Mouse (Mus musculus): ENCODE data around the gene Gm13278. TPM values are rescaled to one million over a fixed set of nuclear protein-coding genes. Genes with fewer than 3 reads are reported as not detected.
"Not testable (repeated sequence)": the region's sequence is repeated elsewhere in the genome, so short reads cannot be mapped to it uniquely, and the experiment has no call there.

Gene Gm13278
- polyA plus RNA-seq, 1 experiment from 2014 or later, result not detected

- H3K27ac ChIP-seq (ENCODE audit: low read depth, low read length); H3K36me3 ChIP-seq (ENCODE audit: control insufficient read depth, insufficient read depth, low read length); H3K4me3 ChIP-seq (ENCODE audit: low read depth, low read length); H3K9me3 ChIP-seq (replicated peaks; ENCODE audit: control insufficient read depth, low read length); H3K27me3 ChIP-seq (ENCODE audit: control insufficient read depth, insufficient read depth, low read length); ATAC-seq (replicated peaks; ENCODE audit: insufficient number of reproducible peaks, low FRiP score, low TSS enrichment); H3K4me1 ChIP-seq (ENCODE audit: control insufficient read depth, insufficient read depth, low read length); H3K9ac ChIP-seq (ENCODE audit: low read depth, low read length): not testable (repeated sequence)
- H3K4me2 ChIP-seq, result peak within 1 kb of the TSS; percentile 32; the same call in 1 of the 2 replicates
- WGBS (ENCODE audit: insufficient replicate concordance), result no CpG with 5 or more reads among the region's 8 CpGs
These were observed 13.9 kb downstream of the Gm13278 start, which contains the start of gene Gm13288 for GRCm38 (mm10) chr4:88805231-88805630. Gene Gm13288 (plus strand): TSS chr4:88805531.

DNA sequence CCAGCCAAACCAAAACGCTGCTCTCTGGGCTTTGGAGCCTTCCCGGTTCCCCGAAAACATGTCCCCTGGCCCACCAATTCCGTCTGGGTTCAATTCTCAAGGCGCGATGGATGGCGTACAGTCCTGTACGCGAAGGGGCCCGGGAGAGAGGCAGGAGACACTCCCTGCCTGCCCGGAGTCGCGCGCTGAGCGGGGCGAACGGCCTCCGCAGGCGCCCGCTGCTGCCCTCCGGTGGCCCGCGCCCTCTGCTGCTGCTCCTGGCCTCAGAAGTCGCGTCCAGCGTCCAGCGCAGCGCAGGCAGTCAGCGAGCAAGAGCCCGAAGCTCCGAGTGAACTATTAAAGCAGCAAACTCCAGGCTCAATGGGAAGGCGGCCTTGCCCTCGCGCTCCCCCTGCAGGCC, 14.4 kb downstream of the Gm13278 start:
- not testable (repeated sequence) for H3K9ac ChIP-seq (ENCODE audit: low read depth, low read length); ATAC-seq (replicated peaks; ENCODE audit: insufficient number of reproducible peaks, low FRiP score, low TSS enrichment); H3K36me3 ChIP-seq (ENCODE audit: control insufficient read depth, insufficient read depth, low read length); H3K27ac ChIP-seq (ENCODE audit: low read depth, low read length); H3K27me3 ChIP-seq (ENCODE audit: control insufficient read depth, insufficient read depth, low read length); H3K4me1 ChIP-seq (ENCODE audit: control insufficient read depth, insufficient read depth, low read length); H3K9me3 ChIP-seq (replicated peaks; ENCODE audit: control insufficient read depth, low read length); H3K4me3 ChIP-seq (ENCODE audit: low read depth, low read length)
- WGBS (ENCODE audit: insufficient replicate concordance), result 1% methylated on average over 10 of the region's 34 CpGs
- H3K4me2 ChIP-seq, result peak overlapping the region; percentile 32; the same call in 1 of the 2 replicates

DNA sequence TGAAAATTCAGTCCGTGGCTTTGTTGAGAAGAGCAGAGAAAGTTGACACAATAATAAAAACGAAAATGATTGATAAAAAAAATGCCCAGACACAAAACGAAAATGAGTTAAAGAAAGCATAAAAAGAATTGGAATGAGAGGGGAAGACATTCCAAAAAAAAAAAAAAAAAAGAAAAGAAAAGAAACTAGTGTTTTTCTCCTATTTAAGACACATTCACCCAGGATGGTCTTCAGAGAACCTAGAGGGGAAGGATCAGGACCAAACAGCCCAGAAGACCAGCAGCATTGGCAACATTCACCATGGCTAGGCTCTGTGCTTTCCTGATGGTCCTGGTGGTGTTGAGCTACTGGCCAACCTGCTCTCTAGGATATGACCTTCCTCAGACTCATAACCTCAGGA, 24.6 kb downstream of the Gm13278 start, which contains the start of gene Ifna7:
TSS of gene Ifna7 (plus strand) at position 301 of the 400 bp plus-strand sequence.
- WGBS (ENCODE audit: insufficient replicate concordance), result 52% methylated on average over 3 of the region's 3 CpGs
- H3K4me1 ChIP-seq (ENCODE audit: control insufficient read depth, insufficient read depth, low read length), result no peaks in the 10 kb centered on the region
- no peak for ATAC-seq (replicated peaks; ENCODE audit: insufficient number of reproducible peaks, low FRiP score, low TSS enrichment)
- no peak within 1 kb of the TSS for H3K4me3 ChIP-seq (ENCODE audit: low read depth, low read length)
- no peak within 1 kb of the TSS for H3K4me2 ChIP-seq
- no peaks in the 10 kb centered on the region for H3K36me3 ChIP-seq (ENCODE audit: control insufficient read depth, insufficient read depth, low read length)
- no peak within 1 kb of the TSS for H3K9ac ChIP-seq (ENCODE audit: low read depth, low read length)
- no peak within 1 kb of the TSS for H3K27ac ChIP-seq (ENCODE audit: low read depth, low read length)
- H3K27me3 ChIP-seq (ENCODE audit: control insufficient read depth, insufficient read depth, low read length), result no peaks in the 10 kb centered on the region
- no peaks in the 10 kb centered on the region for H3K9me3 ChIP-seq (replicated peaks; ENCODE audit: control insufficient read depth, low read length)

DNA sequence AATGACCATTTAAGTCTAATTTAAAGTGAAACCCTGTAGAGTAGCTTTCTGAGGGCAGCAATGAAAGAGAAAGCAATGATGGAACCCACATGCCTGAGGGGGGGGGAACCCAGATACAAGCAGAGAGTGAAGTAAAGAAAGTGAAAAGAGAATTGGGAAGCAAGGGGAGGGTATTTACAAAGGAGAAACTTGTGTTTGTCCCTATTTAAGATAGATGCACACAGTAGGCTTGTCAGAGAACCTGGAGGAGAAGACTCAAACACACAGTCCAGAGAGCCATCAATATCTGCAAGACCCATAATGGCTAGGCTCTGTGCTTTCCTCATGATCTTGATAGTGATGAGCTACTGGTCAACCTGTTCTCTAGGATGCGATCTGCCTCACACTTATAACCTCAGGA, 28.3 kb downstream of the Gm13278 start, which contains the start of gene Ifna11:
TSS of gene Ifna11 (plus strand) at position 301 of the 400 bp plus-strand sequence.
- H3K4me3 ChIP-seq (ENCODE audit: low read depth, low read length), result no peak within 1 kb of the TSS
- H3K9me3 ChIP-seq (replicated peaks; ENCODE audit: control insufficient read depth, low read length), result no peaks in the 10 kb centered on the region
- H3K27ac ChIP-seq (ENCODE audit: low read depth, low read length), result no peak within 1 kb of the TSS
- no peak within 1 kb of the TSS for H3K9ac ChIP-seq (ENCODE audit: low read depth, low read length)
- no peak for ATAC-seq (replicated peaks; ENCODE audit: insufficient number of reproducible peaks, low FRiP score, low TSS enrichment)
- H3K36me3 ChIP-seq (ENCODE audit: control insufficient read depth, insufficient read depth, low read length), result no peaks in the 10 kb centered on the region
- H3K4me2 ChIP-seq, result no peak within 1 kb of the TSS
- H3K27me3 ChIP-seq (ENCODE audit: control insufficient read depth, insufficient read depth, low read length), result no peaks in the 10 kb centered on the region
- WGBS (ENCODE audit: insufficient replicate concordance), result 72% methylated on average over 1 of the region's 1 CpGs
- H3K4me1 ChIP-seq (ENCODE audit: control insufficient read depth, insufficient read depth, low read length), result no peaks in the 10 kb centered on the region

DNA sequence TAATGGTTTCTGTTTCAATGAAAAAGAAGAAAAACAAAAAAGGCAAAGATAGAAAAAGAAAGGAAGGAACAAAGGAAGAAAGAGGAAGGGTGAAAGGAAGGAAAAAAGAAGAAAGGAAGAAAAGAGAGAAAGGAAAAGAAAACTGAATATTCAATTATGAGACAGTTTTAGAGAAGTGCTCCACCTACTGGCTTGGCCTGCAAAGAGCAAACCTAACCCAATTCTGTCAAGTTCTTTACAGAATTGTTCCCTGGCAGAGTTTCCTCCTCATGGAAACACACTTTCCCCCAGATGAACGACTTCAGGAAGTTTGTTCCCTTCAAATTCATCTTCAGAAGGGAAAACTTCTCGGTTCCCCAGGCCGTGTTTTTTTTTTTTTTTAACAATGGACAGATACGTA, 31.6 kb downstream of the Gm13278 start:
- ATAC-seq (replicated peaks; ENCODE audit: insufficient number of reproducible peaks, low FRiP score, low TSS enrichment), result no peak
- Histone ChIP-seq H3K9me3 (replicated peaks; ENCODE audit: control insufficient read depth, low read length) (no peaks in the 10 kb centered on the region), H3K4me3 (ENCODE audit: low read depth, low read length) (no peak overlapping the region), H3K9ac (ENCODE audit: low read depth, low read length) (no peak overlapping the region), H3K4me1 (ENCODE audit: control insufficient read depth, insufficient read depth, low read length) (no peaks in the 10 kb centered on the region), H3K36me3 (ENCODE audit: control insufficient read depth, insufficient read depth, low read length) (no peaks in the 10 kb centered on the region), H3K27me3 (ENCODE audit: control insufficient read depth, insufficient read depth, low read length) (no peaks in the 10 kb centered on the region), H3K4me2 (no peak overlapping the region), H3K27ac (ENCODE audit: low read depth, low read length) (no peak overlapping the region)
- WGBS (ENCODE audit: insufficient replicate concordance), result 22% methylated on average over 4 of the region's 4 CpGs

- H3K27ac ChIP-seq (ENCODE audit: low read depth, low read length); H3K36me3 ChIP-seq (ENCODE audit: control insufficient read depth, insufficient read depth, low read length); ATAC-seq (replicated peaks; ENCODE audit: insufficient number of reproducible peaks, low FRiP score, low TSS enrichment); H3K9me3 ChIP-seq (replicated peaks; ENCODE audit: control insufficient read depth, low read length); H3K27me3 ChIP-seq (ENCODE audit: control insufficient read depth, insufficient read depth, low read length); H3K9ac ChIP-seq (ENCODE audit: low read depth, low read length); H3K4me2 ChIP-seq; H3K4me3 ChIP-seq (ENCODE audit: low read depth, low read length); H3K4me1 ChIP-seq (ENCODE audit: control insufficient read depth, insufficient read depth, low read length): not testable (repeated sequence)
These were observed 35.8 kb downstream of the Gm13278 start, which contains the start of gene Ifna6 for GRCm38 (mm10) chr4:88827116-88827515. Gene Ifna6 (plus strand): TSS chr4:88827416.

GRCm38 (mm10) chr4:88830523-88830922, 39.2 kb downstream of the Gm13278 start:
- Histone ChIP-seq H3K9me3 (replicated peaks; ENCODE audit: control insufficient read depth, low read length) (no peaks in the 10 kb centered on the region), H3K27ac (ENCODE audit: low read depth, low read length) (no peak overlapping the region), H3K36me3 (ENCODE audit: control insufficient read depth, insufficient read depth, low read length) (no peaks in the 10 kb centered on the region), H3K4me2 (no peak overlapping the region), H3K4me1 (ENCODE audit: control insufficient read depth, insufficient read depth, low read length) (no peaks in the 10 kb centered on the region), H3K9ac (ENCODE audit: low read depth, low read length) (no peak overlapping the region), H3K4me3 (ENCODE audit: low read depth, low read length) (no peak overlapping the region), H3K27me3 (ENCODE audit: control insufficient read depth, insufficient read depth, low read length) (no peaks in the 10 kb centered on the region)
- ATAC-seq (replicated peaks; ENCODE audit: insufficient number of reproducible peaks, low FRiP score, low TSS enrichment), result no peak
- WGBS (ENCODE audit: insufficient replicate concordance), result 25% methylated on average over 4 of the region's 4 CpGs

DNA sequence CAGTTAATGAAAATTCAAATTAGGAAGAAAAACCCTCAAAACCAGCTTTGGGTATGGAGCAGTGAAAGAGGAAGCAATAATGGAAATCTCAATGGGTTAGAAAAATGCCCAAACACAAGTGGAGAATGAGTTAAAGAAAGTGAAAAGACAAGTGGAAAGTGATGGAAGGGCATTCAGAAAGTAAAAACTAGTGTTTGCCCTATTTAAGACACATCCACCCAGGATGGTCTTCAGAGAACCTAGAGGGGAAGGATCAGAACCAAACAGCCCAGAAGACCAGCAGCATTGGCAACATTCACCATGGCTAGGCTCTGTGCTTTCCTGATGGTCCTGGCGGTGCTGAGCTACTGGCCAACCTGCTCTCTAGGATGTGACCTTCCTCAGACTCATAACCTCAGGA, 43.9 kb downstream of the Gm13278 start, which contains the start of gene Ifna5:
TSS of gene Ifna5 (plus strand) at position 301 of the 400 bp plus-strand sequence.
- H3K9me3 ChIP-seq (replicated peaks; ENCODE audit: control insufficient read depth, low read length); H3K36me3 ChIP-seq (ENCODE audit: control insufficient read depth, insufficient read depth, low read length); H3K4me3 ChIP-seq (ENCODE audit: low read depth, low read length); ATAC-seq (replicated peaks; ENCODE audit: insufficient number of reproducible peaks, low FRiP score, low TSS enrichment); H3K9ac ChIP-seq (ENCODE audit: low read depth, low read length); H3K4me1 ChIP-seq (ENCODE audit: control insufficient read depth, insufficient read depth, low read length); H3K4me2 ChIP-seq; H3K27ac ChIP-seq (ENCODE audit: low read depth, low read length); H3K27me3 ChIP-seq (ENCODE audit: control insufficient read depth, insufficient read depth, low read length): not testable (repeated sequence)
- WGBS (ENCODE audit: insufficient replicate concordance), result 90% methylated on average over 1 of the region's 1 CpGs

GRCm38 (mm10) chr4:88838828-88839227, 47.5 kb downstream of the Gm13278 start:
- H3K4me2 ChIP-seq, result no peak overlapping the region
- no peak for ATAC-seq (replicated peaks; ENCODE audit: insufficient number of reproducible peaks, low FRiP score, low TSS enrichment)
- H3K36me3 ChIP-seq (ENCODE audit: control insufficient read depth, insufficient read depth, low read length), result no peaks in the 10 kb centered on the region
- H3K27me3 ChIP-seq (ENCODE audit: control insufficient read depth, insufficient read depth, low read length), result no peaks in the 10 kb centered on the region
- H3K27ac ChIP-seq (ENCODE audit: low read depth, low read length), result no peak overlapping the region
- H3K9ac ChIP-seq (ENCODE audit: low read depth, low read length), result no peak overlapping the region
- H3K4me1 ChIP-seq (ENCODE audit: control insufficient read depth, insufficient read depth, low read length), result no peaks in the 10 kb centered on the region
- H3K4me3 ChIP-seq (ENCODE audit: low read depth, low read length), result no peak overlapping the region
- H3K9me3 ChIP-seq (replicated peaks; ENCODE audit: control insufficient read depth, low read length), result no peaks in the 10 kb centered on the region
- WGBS (ENCODE audit: insufficient replicate concordance), result 35% methylated on average over 3 of the region's 3 CpGs
